Mouse (Mus musculus) kidney, postnatal 0 days (tissue): Measurements from ENCODE around the gene Cry2. TPM values are rescaled to one million over a fixed set of nuclear protein-coding genes. Genes with fewer than 3 reads are reported as not detected.

Experiments used
- ATAC-seq: fragments of 200-750 bp; cut with Nextera tagmentation; replicated peaks from 2 replicates; pipeline ENCODE4 v1.8.0; 2017; ENCODE audit warnings: low read depth, moderate number of reproducible peaks, moderate TSS enrichment, moderate library complexity; ENCODE audit not compliant: low FRiP score
- DNase-seq: peaks from one replicate; pipeline ENCODE4 v3.0.0-alpha.2; 2016; ENCODE audit warnings: low spot score
- H3K27ac ChIP-seq: fragments of 300-500 bp; sonication (generic); 2 replicates; pipeline ENCODE4 v1.5.1; 2014; ENCODE audit warnings: mild to moderate bottlenecking
- H3K27me3 ChIP-seq: fragments of 300-500 bp; sonication (generic); 2 replicates; pipeline ENCODE4 v1.6.1; 2014; ENCODE audit warnings: low read length, mixed read lengths; ENCODE audit not compliant: insufficient read depth
- H3K36me3 ChIP-seq: fragments of 300-500 bp; sonication (generic); 2 replicates; pipeline ENCODE4 v1.6.1; 2014; ENCODE audit warnings: low read length, mixed read lengths; ENCODE audit not compliant: insufficient read depth
- H3K4me1 ChIP-seq: fragments of 300-500 bp; sonication (generic); replicated peaks from 2 replicates; pipeline ENCODE4 v1.6.1; 2014; ENCODE audit warnings: antibody characterized with exemption, low read length, mixed read lengths; ENCODE audit not compliant: insufficient read depth
- H3K4me2 ChIP-seq: fragments of 300-500 bp; sonication (generic); 2 replicates; pipeline ENCODE4 v1.6.1; 2014; ENCODE audit warnings: mild to moderate bottlenecking, low read length, moderate library complexity, mixed read lengths
- H3K4me3 ChIP-seq: fragments of 300-500 bp; sonication (generic); replicated peaks from 2 replicates; pipeline ENCODE4 v1.5.1; 2014; ENCODE audit warnings: low read depth, low read length
- H3K9ac ChIP-seq: fragments of 300-500 bp; sonication (generic); 2 replicates; pipeline ENCODE4 v1.6.1; 2014; ENCODE audit warnings: low read depth, low read length
- H3K9me3 ChIP-seq: fragments of 300-500 bp; sonication (generic); replicated peaks from 2 replicates; pipeline ENCODE4 v1.6.1; 2016; ENCODE audit warnings: low read length, inconsistent platforms, mixed read lengths
- CTCF ChIP-seq: IDR thresholded peaks from 2 replicates; pipeline ENCODE4 v1.5.1; 2016; ENCODE audit warnings: antibody characterized with exemption, low read depth, mild to moderate bottlenecking, moderate library complexity
- WGBS: fragments of 180-500 bp; shearing (Covaris S2); extraction: QIAGEN DNeasy Blood & Tissue Kit; methylation state at CpG from one replicate; pipeline ENCODE4 v1.1.7; 2014; 5-methylcytosine and 5-hydroxymethylcytosine counted together
- polyA plus RNA-seq: library from polyadenylated mRNA; unstranded; fragments of >200 nt; fragmentation: Nextera tagmentation; extraction: Ambion mirVana; gene quantifications from 2 replicates; pipeline ENCODE4 v1.2.1, GENCODE M21; 2015

Gene Cry2
- polyA plus RNA-seq, 1 experiment from 2014 or later: 10.1 TPM

- Histone ChIP-seq H3K27ac (no peak overlapping the region), H3K4me3 (no peak overlapping the region), H3K9ac (no peak overlapping the region), H3K4me2 (no peak overlapping the region), H3K4me1 (0 out of 2 replicates have a peak, but pooled peaks cover 18% of the 10 kb centered on the region), H3K9me3 (no peaks in the 10 kb centered on the region), H3K27me3 (no peaks in the 10 kb centered on the region), H3K36me3 (peaks cover 45% of the 10 kb centered on the region)
- DNase-seq: no peak
- 91% methylated on average over 7 of the region's 7 CpGs for WGBS
- TF ChIP-seq CTCF: no peak
- ATAC-seq: no peak
These were observed 12.0 kb downstream of the Cry2 start for GRCm38 (mm10) chr2:92421723-92422387.

- no peak for ATAC-seq
- no peak for DNase-seq
- Histone ChIP-seq H3K36me3 (peaks cover 75% of the 10 kb centered on the region), H3K4me1 (no peaks in the 10 kb centered on the region), H3K9ac (no peak overlapping the region), H3K4me3 (no peak overlapping the region), H3K27ac (no peak overlapping the region), H3K27me3 (no peaks in the 10 kb centered on the region), H3K4me2 (no peak overlapping the region), H3K9me3 (no peaks in the 10 kb centered on the region)
- TF ChIP-seq CTCF: no peak
- WGBS: 90% methylated on average over 10 of the region's 10 CpGs
These were observed 22.1 kb downstream of the Cry2 start for GRCm38 (mm10) chr2:92411705-92412104.

- 87% methylated on average over 18 of the region's 18 CpGs for WGBS
- TF ChIP-seq CTCF: no peak
- Histone ChIP-seq H3K4me3 (no peak overlapping the region), H3K4me2 (no peak overlapping the region), H3K36me3 (peaks cover 71% of the 10 kb centered on the region), H3K27ac (no peak overlapping the region), H3K9me3 (no peaks in the 10 kb centered on the region), H3K9ac (no peak overlapping the region), H3K27me3 (no peaks in the 10 kb centered on the region), H3K4me1 (no peaks in the 10 kb centered on the region)
- ATAC-seq (peak; percentile 57), DNase-seq (no peak)
These were observed 25.4 kb downstream of the Cry2 start for GRCm38 (mm10) chr2:92408309-92409045.

GRCm38 (mm10) chr2:92405687-92406086 lies 28.2 kb downstream of the Cry2 start:
- no peak for TF ChIP-seq CTCF
- H3K4me2 ChIP-seq: no peak overlapping the region
- H3K9me3 ChIP-seq: no peaks in the 10 kb centered on the region
- H3K4me3 ChIP-seq: no peak overlapping the region
- no peak overlapping the region for H3K9ac ChIP-seq
- DNase-seq (no peak), ATAC-seq (no peak)
- no peak overlapping the region for H3K27ac ChIP-seq
- H3K4me1 ChIP-seq: no peaks in the 10 kb centered on the region
- WGBS: 95% methylated on average over 7 of the region's 7 CpGs
- H3K36me3 ChIP-seq: peaks cover 44% of the 10 kb centered on the region
- no peaks in the 10 kb centered on the region for H3K27me3 ChIP-seq

GRCm38 (mm10) chr2:92404737-92405136 lies 29.1 kb downstream of the Cry2 start:
- H3K9ac ChIP-seq: no peak overlapping the region
- WGBS: 85% methylated on average over 6 of the region's 6 CpGs
- DNase-seq: no peak
- H3K4me2 ChIP-seq: no peak overlapping the region
- H3K9me3 ChIP-seq: no peaks in the 10 kb centered on the region
- no peak for TF ChIP-seq CTCF
- no peak overlapping the region for H3K4me3 ChIP-seq
- ATAC-seq: no peak
- no peak overlapping the region for H3K27ac ChIP-seq
- H3K27me3 ChIP-seq: no peaks in the 10 kb centered on the region
- peaks cover 36% of the 10 kb centered on the region for H3K36me3 ChIP-seq
- H3K4me1 ChIP-seq: no peaks in the 10 kb centered on the region

GRCm38 (mm10) chr2:92403776-92404319 lies 30.0 kb downstream of the Cry2 start:
- H3K9ac ChIP-seq: no peak overlapping the region
- H3K27ac ChIP-seq: no peak overlapping the region
- no peak for TF ChIP-seq CTCF
- H3K9me3 ChIP-seq: no peaks in the 10 kb centered on the region
- H3K4me3 ChIP-seq: no peak overlapping the region
- H3K36me3 ChIP-seq: peaks cover 29% of the 10 kb centered on the region; the same call in 1 of the 2 replicates
- ATAC-seq (no peak), DNase-seq (no peak)
- 93% methylated on average over 5 of the region's 5 CpGs for WGBS
- no peaks in the 10 kb centered on the region for H3K27me3 ChIP-seq
- no peaks in the 10 kb centered on the region for H3K4me1 ChIP-seq
- H3K4me2 ChIP-seq: no peak overlapping the region
